Mouse (Mus musculus) colon, adult 2 months (tissue): ENCODE results near the gene Tpi1. TPM values are rescaled to one million over a fixed set of nuclear protein-coding genes. Genes with fewer than 3 reads are reported as not detected.

Experiments
- polyA plus RNA-seq: library from polyadenylated mRNA; depleted of rRNA; stranded (reverse); fragments of >200 nt; gene quantifications from 2 replicates; pipeline ENCODE4 v1.2.3, GENCODE M21; 2012; rRNA removed

The Tpi1 gene
- 442 and 514 TPM in 2 replicates for polyA plus RNA-seq

GRCm38 (mm10) chr6:124813933-124814332, at the start of gene Tpi1:
Gene Tpi1 (minus strand): TSS chr6:124814296.

GRCm38 (mm10) chr6:124856916-124857839, 43.1 kb upstream of the Tpi1 start, which contains the start of gene P3h3:
Gene P3h3 (minus strand): TSS chr6:124857752.

GRCm38 (mm10) chr6:124840241-124841167, 26.4 kb upstream of the Tpi1 start, which contains the start of gene Gnb3:
Gene Gnb3 (minus strand): TSS chr6:124840275.

GRCm38 (mm10) chr6:124828868-124829798, 15.0 kb upstream of the Tpi1 start, which contains the start of the genes Usp5 and Cdca3:
Gene Usp5 (minus strand): TSS chr6:124829484.
Gene Cdca3 (plus strand): TSS chr6:124829547.

GRCm38 (mm10) chr6:124808358-124809012, 5.6 kb downstream of the Tpi1 start, which contains the start of gene Spsb2:
Gene Spsb2 (plus strand): TSS chr6:124808661.

GRCm38 (mm10) chr6:124779222-124779983, 34.7 kb downstream of the Tpi1 start, which contains the start of gene Lrrc23:
Gene Lrrc23 (minus strand): TSS chr6:124779727.

GRCm38 (mm10) chr6:124769101-124769765, 44.9 kb downstream of the Tpi1 start, which contains the start of gene Eno2:
Gene Eno2 (minus strand): TSS chr6:124769673.

Other genes starting within 250 kb of the Tpi1 start
- not detected in 2 replicates for gene C1rb, start 244.0 kb downstream of the Tpi1 start, polyA plus RNA-seq
- not detected in 2 replicates for gene C1s2, start 178.2 kb downstream of the Tpi1 start, polyA plus RNA-seq
- gene Lpcat3, start 151.3 kb downstream of the Tpi1 start, polyA plus RNA-seq: 102 and 141 TPM in 2 replicates
- 36.9 and 39.0 TPM in 2 replicates for gene Emg1, start 102.1 kb downstream of the Tpi1 start, polyA plus RNA-seq
- gene Phb2, start 102.0 kb downstream of the Tpi1 start, polyA plus RNA-seq: 151 and 193 TPM in 2 replicates
- gene Ptpn6, start 75.6 kb downstream of the Tpi1 start, polyA plus RNA-seq: 22.8 and 27.5 TPM in 2 replicates
- gene Grcc10, start 72.9 kb downstream of the Tpi1 start, polyA plus RNA-seq: 180 and 222 TPM in 2 replicates
- gene Gm45234, start 58.3 kb downstream of the Tpi1 start, polyA plus RNA-seq: not detected in 2 replicates
- 52.2 and 59.6 TPM in 2 replicates for gene Atn1, start 57.8 kb downstream of the Tpi1 start, polyA plus RNA-seq
- gene Eno2, start 44.6 kb downstream of the Tpi1 start, polyA plus RNA-seq: 8.6 and 8.8 TPM in 2 replicates
- gene Lrrc23, start 34.6 kb downstream of the Tpi1 start, polyA plus RNA-seq: 0.40 and 0.79 TPM in 2 replicates
- gene Spsb2, start 5.6 kb downstream of the Tpi1 start, polyA plus RNA-seq: 39.0 and 41.2 TPM in 2 replicates
- 66.9 and 70.4 TPM in 2 replicates for gene Usp5, start 15.2 kb upstream of the Tpi1 start, polyA plus RNA-seq
- 38.3 and 47.5 TPM in 2 replicates for gene Cdca3, start 15.3 kb upstream of the Tpi1 start, polyA plus RNA-seq
- gene Gnb3, start 26.0 kb upstream of the Tpi1 start, polyA plus RNA-seq: 0.21 and 0.29 TPM in 2 replicates
- 25.9 and 26.2 TPM in 2 replicates for gene P3h3, start 43.5 kb upstream of the Tpi1 start, polyA plus RNA-seq
- gene Gpr162, start 49.7 kb upstream of the Tpi1 start, polyA plus RNA-seq: 2.3 and 2.7 TPM in 2 replicates
- gene Cd4, start 73.9 kb upstream of the Tpi1 start, polyA plus RNA-seq: 2.7 and 3.0 TPM in 2 replicates
- 2.7 and 4.0 TPM in 2 replicates for gene Lag3, start 97.4 kb upstream of the Tpi1 start, polyA plus RNA-seq
- 894 and 1,886 TPM in 2 replicates for gene Ptms, start 105.8 kb upstream of the Tpi1 start, polyA plus RNA-seq
- 357 and 413 TPM in 2 replicates for gene Mlf2, start 117.1 kb upstream of the Tpi1 start, polyA plus RNA-seq
- gene Cops7a, start 151.2 kb upstream of the Tpi1 start, polyA plus RNA-seq: 206 and 213 TPM in 2 replicates
- 8.4 and 8.6 TPM in 2 replicates for gene Pianp, start 182.4 kb upstream of the Tpi1 start, polyA plus RNA-seq
- 59.4 and 64.6 TPM in 2 replicates for gene Zfp384, start 194.8 kb upstream of the Tpi1 start, polyA plus RNA-seq
- gene Ing4, start 225.5 kb upstream of the Tpi1 start, polyA plus RNA-seq: 37.5 and 37.7 TPM in 2 replicates
- 17.7 and 24.1 TPM in 2 replicates for gene Acrbp, start 235.4 kb upstream of the Tpi1 start, polyA plus RNA-seq